Mouse (Mus musculus) right cerebral cortex, postnatal 25 days (tissue): ENCODE measurements around the gene Neurod4.

ENCODE experiments used
- DNase-seq: peaks from one replicate; pipeline ENCODE4 v3.0.0; 2022

Neurod4 gene

DNA sequence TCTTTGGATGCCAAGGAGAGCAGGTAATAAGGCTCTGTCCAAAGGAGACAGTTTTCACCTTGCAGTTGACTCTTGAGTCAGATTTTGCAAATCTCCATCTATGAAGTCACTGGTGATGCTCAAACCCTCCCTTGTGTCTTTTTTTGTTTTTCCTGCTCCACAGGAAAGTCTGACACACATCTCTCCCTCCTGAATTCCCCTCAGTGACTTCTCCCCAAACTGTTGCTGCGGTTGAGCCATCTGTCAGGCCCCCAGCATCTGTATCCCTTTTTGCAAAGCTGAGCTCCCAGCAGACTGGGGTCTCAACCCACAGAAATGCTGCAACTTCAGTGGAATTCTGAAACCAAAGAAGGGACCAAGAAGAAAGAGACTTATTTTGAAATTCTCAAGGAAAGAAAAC lies 47.9 kb downstream of the Neurod4 start:
- no peak for DNase-seq

DNA sequence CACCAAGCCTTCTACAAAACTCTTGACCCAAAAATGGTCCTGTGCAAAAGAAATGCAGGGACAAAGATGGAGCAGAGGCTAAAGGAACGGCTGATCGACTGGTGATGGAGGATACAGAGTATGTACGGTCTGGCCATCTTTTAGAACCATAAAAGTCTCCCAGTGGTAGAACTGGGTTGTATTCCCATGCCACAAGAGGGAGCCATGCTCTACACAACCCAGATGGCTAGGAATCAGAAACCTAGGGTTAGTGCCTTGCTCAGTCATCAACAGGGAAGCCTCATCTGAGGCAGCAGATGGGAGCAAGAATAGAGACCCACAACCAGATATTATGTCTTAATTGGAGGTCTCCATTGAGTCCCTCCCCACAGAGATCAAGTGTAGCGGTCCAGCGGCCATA lies 50.5 kb downstream of the Neurod4 start:
- DNase-seq: no peak

DNA sequence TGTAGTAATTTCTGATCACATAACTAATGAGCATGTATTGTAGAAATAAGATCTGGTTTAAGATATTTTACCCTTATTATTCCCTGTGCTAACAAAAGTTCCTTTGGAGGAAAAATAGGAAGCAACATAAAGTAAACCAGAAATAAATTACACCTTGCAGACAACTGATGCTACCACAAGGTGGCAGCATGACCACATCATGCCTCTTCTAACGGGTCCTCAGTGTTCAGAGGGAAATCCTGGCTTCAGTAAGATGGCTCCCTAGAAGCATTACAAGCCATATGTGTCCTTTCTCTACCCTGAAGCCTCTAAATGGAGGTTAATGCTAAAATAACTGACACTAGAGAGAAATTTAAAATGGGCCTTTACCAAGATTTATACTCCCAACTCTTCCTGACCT lies 51.8 kb downstream of the Neurod4 start:
- peak; percentile 16 for DNase-seq

DNA sequence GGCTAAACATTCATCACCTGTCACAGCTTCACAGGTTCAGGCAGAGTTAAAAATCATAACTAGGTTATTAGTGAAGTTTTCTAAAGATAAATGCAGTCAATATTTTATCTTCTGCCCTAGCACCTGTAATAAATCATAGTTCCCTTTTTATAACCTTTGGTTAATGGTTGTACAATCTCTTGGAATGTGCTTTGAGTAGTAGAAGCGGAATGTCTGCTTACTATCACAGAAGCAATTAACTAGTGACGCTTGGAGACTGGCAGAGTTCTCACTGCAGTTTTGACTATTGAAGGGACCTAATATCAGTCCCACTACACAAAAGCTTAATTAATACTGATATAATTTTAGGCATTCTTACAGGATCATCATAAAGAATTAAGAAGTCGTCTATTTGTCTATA lies 55.0 kb downstream of the Neurod4 start:
- DNase-seq: no peak
